Mouse (Mus musculus) neural tube, embryonic 13.5 days (tissue): ENCODE measurements at regions not wholly inside any gene's neighbourhood (a gene's known extent, or its start where the extent isn't known, plus 50 kb on each side); places are given as distances from the start of the nearest gene placed in this dataset.
"Not testable (repeated sequence)": the region's sequence is repeated elsewhere in the genome, so short reads cannot be mapped to it uniquely, and the experiment has no call there.

Source experiments
- ATAC-seq: fragments of 200-750 bp; cut with Nextera tagmentation; 2 replicates; pipeline ENCODE4 v1.8.0; 2017; ENCODE audit warnings: low read depth, mild to moderate bottlenecking, moderate TSS enrichment, moderate library complexity
- H3K27ac ChIP-seq: fragments of 300-500 bp; sonication (generic); replicated peaks from 2 replicates; pipeline ENCODE4 v1.5.1; 2015; ENCODE audit warnings: moderate library complexity, mild to moderate bottlenecking, inconsistent platforms
- H3K27me3 ChIP-seq: fragments of 300-500 bp; sonication (generic); 2 replicates; pipeline ENCODE4 v1.6.1; 2015; ENCODE audit warnings: mild to moderate bottlenecking, inconsistent platforms
- H3K36me3 ChIP-seq: fragments of 300-500 bp; sonication (generic); 2 replicates; pipeline ENCODE4 v1.6.1; 2015; ENCODE audit warnings: mild to moderate bottlenecking, inconsistent platforms
- H3K4me1 ChIP-seq: fragments of 300-500 bp; sonication (generic); replicated peaks from 2 replicates; pipeline ENCODE4 v1.6.1; 2015; ENCODE audit warnings: inconsistent platforms
- H3K4me2 ChIP-seq: fragments of 300-500 bp; sonication (generic); 2 replicates; pipeline ENCODE4 v1.6.1; 2015; ENCODE audit warnings: inconsistent platforms, mild to moderate bottlenecking, moderate library complexity
- H3K4me3 ChIP-seq: fragments of 300-500 bp; sonication (generic); 2 replicates; pipeline ENCODE4 v1.5.1; 2015; ENCODE audit warnings: mild to moderate bottlenecking, inconsistent platforms
- H3K9ac ChIP-seq: fragments of 300-500 bp; sonication (generic); 2 replicates; pipeline ENCODE4 v1.6.1; 2015; ENCODE audit warnings: moderate library complexity, mild to moderate bottlenecking, inconsistent platforms
- H3K9me3 ChIP-seq: fragments of 300-500 bp; sonication (generic); 2 replicates; pipeline ENCODE4 v1.6.1; 2016; ENCODE audit warnings: inconsistent platforms
- WGBS: fragments of 180-500 bp; shearing (Covaris S2); methylation state at CpG from one replicate; pipeline ENCODE4 v1.1.7; 2015; 5-methylcytosine and 5-hydroxymethylcytosine counted together

GRCm38 (mm10) chrX:97141170-97142085 lies 69.0 kb downstream of the Pgr15l start:
- not testable (repeated sequence) for H3K36me3 ChIP-seq, H3K27ac ChIP-seq, H3K9me3 ChIP-seq, H3K9ac ChIP-seq, H3K27me3 ChIP-seq, H3K4me1 ChIP-seq
- H3K4me3 ChIP-seq: peak overlapping the region; percentile 30
- 52% methylated on average over 20 of the region's 27 CpGs for WGBS
- peak overlapping the region; percentile 43; the same call in 1 of the 2 replicates for H3K4me2 ChIP-seq
- ATAC-seq: peak; percentile 67

GRCm38 (mm10) chrX:97142237-97142636 lies 69.8 kb downstream of the Pgr15l start:
- Histone ChIP-seq H3K27ac (no peak overlapping the region), H3K27me3 (no peaks in the 10 kb centered on the region), H3K4me3 (peak overlapping the region; percentile 30), H3K4me1 (0 out of 2 replicates have a peak, but pooled peaks cover 3% of the 10 kb centered on the region), H3K9ac (no peak overlapping the region), H3K9me3 (no peaks in the 10 kb centered on the region), H3K36me3 (no peaks in the 10 kb centered on the region), H3K4me2 (peak overlapping the region; percentile 43)
- no peak; the same call in 1 of the 2 replicates for ATAC-seq

DNA sequence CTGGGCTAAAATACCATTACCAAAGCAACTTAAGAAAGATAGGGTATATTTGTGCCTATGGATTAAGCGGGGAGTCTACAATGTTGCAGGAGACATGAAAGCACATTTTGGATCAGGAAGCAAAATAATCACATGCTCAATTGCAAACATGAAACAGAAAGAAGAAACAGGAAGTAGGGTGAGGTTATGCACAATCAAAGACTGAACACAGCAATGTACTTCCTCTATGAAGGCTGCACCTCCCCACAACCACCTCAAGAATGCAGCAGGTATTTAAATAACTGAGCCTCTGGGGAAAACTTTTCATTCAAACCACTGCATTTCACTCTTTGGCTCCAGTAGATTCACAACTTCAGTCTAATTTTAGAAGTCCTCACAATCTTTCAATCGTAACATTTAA lies 83.8 kb downstream of the Pgr15l start:
- no peaks in the 10 kb centered on the region for H3K9me3 ChIP-seq
- H3K4me3 ChIP-seq: no peak overlapping the region
- no peaks in the 10 kb centered on the region for H3K4me1 ChIP-seq
- no peak overlapping the region for H3K27ac ChIP-seq
- no peak for ATAC-seq
- no peak overlapping the region for H3K4me2 ChIP-seq
- no peaks in the 10 kb centered on the region for H3K36me3 ChIP-seq
- H3K9ac ChIP-seq: no peak overlapping the region
- WGBS: 94% methylated on average over 2 of the region's 2 CpGs
- no peaks in the 10 kb centered on the region for H3K27me3 ChIP-seq
